Mouse (Mus musculus): ENCODE results near the gene Cyyr1. TPM values are rescaled to one million over a fixed set of nuclear protein-coding genes. Genes with fewer than 3 reads are reported as not detected.

Cyyr1 gene
- total RNA-seq, 2 experiments from 2014 or later: 31.1 to 31.9 TPM

DNA sequence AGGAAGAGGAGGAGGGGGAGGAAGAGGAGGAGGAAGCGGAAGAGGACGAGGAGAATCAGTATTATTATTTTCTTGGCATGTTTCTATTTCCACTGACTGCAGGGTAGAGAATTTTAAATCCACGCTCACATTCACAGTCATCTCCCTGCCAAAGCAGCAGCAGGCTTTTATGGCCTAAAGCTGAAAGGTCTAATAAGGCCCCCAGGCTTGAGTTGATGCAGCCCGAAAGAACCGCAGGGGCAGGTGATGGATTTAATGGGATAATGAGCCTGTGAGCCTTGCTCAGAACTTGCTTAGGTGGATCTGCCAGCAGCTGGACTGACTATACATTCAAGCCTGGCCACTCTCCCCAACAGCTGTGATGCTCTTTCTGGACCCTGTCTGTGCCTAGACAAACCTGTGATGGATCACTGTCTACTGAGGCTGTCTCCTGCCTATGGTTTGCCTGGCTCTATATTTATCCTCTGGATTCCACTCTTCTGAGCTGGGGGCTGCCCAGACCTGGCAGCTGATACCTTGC lies 78.6 kb downstream of the Cyyr1 start:
- peak in 1 of 2 experiments; percentile 10 for DNase-seq

DNA sequence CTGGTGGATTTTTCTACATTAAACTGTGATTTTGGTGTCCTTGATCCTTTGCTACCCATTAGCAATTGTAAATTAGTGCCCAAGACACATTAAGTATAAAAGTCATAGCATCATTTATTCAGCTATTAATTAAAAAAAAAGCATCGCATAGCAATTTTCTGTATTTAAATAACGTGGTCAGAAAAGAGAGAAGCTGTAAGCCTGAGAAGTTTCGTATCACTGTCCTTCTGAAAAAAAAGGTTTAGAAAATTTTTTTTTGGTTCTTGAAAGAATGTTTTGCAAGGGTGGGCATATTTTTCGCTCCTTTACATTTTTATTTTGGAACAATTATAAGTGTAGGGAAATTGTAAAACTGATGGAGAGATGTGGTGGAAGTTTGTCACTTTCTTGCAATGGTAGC lies 83.1 kb downstream of the Cyyr1 start:
- DNase-seq: no peak

DNA sequence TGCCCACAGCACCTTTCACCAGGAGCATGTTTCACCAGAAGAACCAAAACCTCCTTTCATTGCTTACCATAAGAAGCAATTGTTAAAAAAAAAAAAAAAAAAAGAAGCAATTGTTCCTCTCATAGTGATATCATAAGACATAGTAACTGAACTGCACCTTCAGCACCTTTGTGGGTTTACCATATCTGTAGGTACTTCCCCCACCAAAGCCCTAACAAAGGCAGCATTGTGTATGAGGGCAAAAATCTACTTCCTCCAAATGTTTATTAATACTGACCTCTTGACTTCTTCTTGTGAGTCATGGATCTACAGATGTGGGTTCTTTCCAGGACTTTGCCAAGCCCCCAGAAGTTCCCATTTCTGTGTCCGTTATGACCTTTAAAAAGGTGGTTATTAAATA lies 98.2 kb downstream of the Cyyr1 start:
- no peak for DNase-seq

DNA sequence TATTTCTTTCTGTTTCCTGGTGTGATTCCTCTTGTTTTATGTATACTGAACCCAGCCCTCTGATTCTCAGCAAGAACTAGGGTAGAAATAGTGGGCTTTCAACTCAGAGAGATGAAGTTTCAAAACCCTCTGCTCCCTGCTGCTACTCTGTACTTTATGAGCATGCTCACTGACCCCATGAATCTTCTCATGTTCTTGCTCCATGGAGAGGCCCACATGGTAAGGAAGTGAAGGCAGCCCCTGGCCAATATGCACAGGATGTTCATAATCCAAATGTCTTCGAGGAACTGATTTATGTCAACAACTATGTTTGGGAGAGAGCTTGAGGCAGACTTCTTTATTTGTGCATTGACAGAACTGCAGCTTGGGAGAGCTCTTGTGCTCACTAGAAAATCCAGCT lies 106.9 kb downstream of the Cyyr1 start:
- no peak for DNase-seq

DNA sequence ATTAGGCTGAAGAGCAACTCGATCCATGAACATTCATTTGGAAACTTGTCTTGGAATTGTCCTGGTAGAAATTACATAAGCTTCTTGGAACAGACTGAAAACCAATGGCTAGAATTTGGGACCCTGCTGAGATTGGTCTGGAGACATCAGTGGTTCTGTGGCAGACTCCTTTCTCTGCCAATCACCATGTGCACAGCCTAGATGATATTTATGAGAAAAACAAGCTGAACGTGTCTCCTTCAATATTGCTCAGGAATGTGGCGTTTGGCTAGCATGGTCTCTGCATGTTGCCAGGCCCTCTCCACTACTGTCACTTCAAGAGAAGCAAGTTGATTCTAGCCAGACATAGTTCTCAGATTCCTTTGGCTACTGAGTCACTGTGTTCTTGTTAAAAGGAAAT lies 107.4 kb downstream of the Cyyr1 start:
- peak; percentile 11 for DNase-seq

DNA sequence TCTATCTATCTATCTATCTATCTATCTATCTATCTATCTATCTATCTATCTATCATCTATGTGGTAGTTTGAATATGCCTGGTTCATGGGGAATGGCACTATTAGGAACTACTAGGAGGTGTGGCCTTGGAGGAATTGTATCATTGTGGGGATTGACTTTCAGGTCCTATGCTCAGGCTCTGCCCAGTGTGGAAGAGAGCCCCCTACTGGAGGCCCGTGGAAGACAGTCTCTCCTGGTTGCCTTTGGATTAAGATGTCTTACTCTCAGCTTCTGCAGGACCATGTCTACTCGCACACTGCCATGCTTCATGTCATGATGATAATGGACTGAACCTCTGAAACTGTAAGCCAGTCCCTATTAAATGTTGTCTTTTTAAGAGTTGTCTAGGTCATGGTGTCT lies 117.8 kb downstream of the Cyyr1 start:
- peak; percentile 23 to 60 for DNase-seq

DNA sequence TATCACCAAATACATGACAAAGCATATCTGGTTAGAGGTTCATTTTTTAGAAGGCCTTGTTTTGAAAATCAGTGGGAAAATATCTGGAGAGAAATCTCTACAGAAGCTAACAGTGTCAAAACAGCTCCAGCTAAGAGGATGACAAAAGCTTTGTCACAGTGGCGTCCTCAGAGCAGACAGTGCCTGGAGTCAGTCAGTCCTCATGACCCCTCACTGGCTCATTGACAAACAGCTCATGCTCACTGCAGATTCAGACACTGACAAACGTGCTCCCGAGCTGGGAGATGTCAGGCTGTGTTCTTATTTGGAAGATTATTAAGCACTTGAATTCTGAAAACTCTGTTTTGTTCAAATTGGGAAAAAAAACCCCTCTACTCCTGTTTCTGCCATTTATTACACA lies 124.0 kb downstream of the Cyyr1 start:
- DNase-seq: no peak

DNA sequence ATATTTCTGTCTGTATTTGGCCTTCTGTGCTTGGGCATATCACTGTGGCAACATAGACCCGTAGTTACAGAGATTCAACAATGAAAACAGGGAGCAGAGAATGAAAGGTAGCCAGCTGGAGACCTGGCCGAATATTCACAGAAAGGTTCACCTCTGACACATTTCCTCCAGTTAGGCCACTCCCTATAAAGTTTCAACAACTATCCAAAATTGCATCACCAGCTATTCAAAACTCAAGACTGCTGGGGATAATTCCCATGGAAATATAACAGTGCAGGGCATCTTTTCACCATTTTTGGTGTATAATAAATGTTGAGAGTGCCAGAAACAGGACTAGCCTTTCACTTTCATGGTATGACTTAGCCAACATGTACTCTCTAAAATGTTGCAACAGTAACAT lies 130.3 kb downstream of the Cyyr1 start:
- DNase-seq: no peak

DNA sequence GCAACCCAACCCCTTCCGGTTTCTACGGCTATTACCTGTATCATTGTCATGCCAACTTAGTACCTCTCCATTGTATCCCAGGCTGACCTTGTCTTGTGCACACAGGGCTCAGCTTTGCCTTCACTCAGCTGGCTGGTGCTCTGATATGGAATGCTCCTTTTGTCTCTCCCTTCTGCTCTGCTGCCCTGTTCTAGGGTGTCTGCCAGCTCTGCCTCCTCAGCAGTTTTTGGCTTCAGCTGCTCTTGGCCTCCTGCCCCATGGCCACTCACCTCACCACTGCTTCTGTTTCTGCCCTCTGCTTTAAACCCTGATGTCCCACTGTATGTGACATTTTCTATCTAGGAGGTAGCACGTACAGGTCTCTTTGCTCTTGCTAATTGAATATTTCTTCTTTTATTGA lies 137.8 kb downstream of the Cyyr1 start:
- peak; percentile 77 to 85 for DNase-seq

DNA sequence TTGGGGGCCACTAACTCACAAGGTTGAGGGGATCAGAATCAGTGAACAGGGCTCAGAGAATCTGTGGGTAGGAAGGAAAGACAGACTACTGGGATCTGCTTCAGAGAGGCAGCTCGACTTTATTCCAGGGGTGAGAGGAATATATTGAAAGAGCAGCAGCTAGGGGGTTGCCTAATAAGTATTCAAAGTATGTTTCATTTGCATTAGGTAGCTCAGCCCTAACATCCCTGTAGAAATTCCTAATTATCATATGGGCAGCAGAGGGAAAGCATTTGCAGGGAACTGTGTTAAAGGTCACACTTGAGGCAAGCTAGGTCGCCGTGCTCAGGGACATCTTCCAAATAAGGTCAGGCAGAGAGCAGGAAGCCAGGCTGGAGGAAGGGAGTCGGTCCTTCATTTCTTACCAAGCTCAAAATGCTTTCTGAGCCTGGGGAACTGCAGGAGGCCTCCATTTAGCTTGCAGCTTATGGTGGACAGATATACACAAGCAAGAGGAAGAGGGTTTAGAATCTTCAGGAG lies 159.7 kb downstream of the Cyyr1 start:
- DNase-seq: peak; percentile 53 to 78

DNA sequence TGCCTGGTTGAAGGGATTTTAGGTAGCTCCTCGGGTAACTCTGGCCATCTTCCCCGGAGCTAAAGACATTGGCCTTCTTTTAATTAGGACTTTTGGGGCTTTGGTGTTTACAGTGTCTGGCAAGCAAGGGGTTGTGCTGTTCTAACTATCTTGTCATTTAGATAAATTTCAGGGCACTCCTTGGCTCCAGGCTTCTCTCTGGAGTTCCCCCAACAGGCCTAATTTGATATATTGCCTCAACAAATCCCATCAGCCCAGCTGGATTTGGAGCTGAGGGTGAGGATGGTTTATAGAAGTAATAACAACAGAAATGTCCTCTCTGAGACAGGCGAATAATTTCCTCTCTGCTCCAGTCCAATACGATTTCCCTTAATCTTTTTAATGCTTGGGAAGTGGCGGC lies 166.4 kb downstream of the Cyyr1 start:
- DNase-seq: no peak

Other genes starting within 250 kb of the Cyyr1 start
- gene Adamts1, start 249.7 kb upstream of the Cyyr1 start, total RNA-seq (2021): 10 to 100 TPM; 25.9 to 37.0 TPM